Mouse (Mus musculus) brain, embryonic 14.5 days (tissue): Measurements from ENCODE around the gene Rab11fip4.

Experiments used
- CTCF ChIP-seq: fragments of 200-500 bp; IDR thresholded peaks from 2 replicates; pipeline ENCODE4 v1.5.1; 2012; ENCODE audit warnings: inconsistent platforms, mild to moderate bottlenecking, moderate library complexity, borderline replicate concordance; ENCODE audit not compliant: insufficient read depth, insufficient read length; ENCODE audit errors: extremely low read depth
- POLR2A ChIP-seq: fragments of 200-500 bp; IDR thresholded peaks from 2 replicates; pipeline ENCODE4 v1.6.1; 2012; ENCODE audit warnings: mild to moderate bottlenecking, inconsistent platforms, borderline replicate concordance; ENCODE audit not compliant: poor library complexity, insufficient read depth, insufficient read length, severe bottlenecking; ENCODE audit errors: extremely low read depth

DNA sequence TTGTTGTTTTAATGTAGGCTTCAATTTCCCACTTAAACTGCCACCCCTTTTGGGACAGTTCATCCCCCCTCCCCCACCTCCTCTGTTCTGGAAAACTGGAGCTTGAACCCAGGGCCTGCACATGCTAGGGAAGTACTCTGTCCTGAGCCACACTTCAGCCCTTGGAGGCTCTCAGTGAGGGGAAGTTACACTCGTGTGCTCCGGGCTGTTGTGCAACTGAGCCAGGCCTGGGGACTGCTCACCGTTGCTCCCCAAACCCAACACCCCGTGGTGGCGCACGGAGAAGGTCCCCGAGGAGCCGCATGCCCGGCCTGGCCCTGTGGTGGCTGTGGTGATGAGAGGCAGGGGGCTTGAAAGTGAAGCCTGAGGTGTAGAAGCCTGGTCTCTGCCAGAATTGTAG, 61.2 kb downstream of the Rab11fip4 start:
- no peak for TF ChIP-seq POLR2A
- no peak for TF ChIP-seq CTCF
